Mouse (Mus musculus) right cerebral cortex, postnatal 36 days (tissue): ENCODE data around the gene Vmn1r37.
"Not testable (repeated sequence)": the region's sequence is repeated elsewhere in the genome, so short reads cannot be mapped to it uniquely, and the experiment has no call there.

ENCODE experiments used
- DNase-seq, 2 experiments: peaks; one replicate each; pipeline ENCODE4 v3.0.0; 2022; ENCODE audit warnings: low spot score in 2 of 2, mixed read lengths in 1 of 2

Vmn1r37 gene

DNA sequence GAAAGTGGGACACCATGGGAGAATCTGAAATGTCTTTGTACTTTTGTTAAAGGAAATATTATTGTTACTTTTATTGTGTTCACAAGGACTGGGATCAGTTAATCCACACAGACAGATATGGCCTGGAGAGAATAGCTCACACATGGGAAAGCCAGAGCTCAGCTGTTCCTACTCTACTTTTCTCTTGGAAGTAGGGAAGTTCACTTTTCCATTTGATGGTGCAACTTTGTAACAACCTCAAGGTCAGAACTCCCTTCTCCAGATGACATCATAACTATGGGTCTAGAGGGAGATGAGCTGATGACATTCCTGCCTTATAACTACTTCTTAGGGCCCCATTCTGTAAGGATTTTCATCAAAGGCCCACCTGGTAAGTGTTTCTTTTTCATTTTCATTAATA is at the start of gene Vmn1r37:
Vmn1r37 (plus strand) TSS at position 301 of the 400 bp plus-strand sequence.
- DNase-seq, result not testable (repeated sequence)

DNA sequence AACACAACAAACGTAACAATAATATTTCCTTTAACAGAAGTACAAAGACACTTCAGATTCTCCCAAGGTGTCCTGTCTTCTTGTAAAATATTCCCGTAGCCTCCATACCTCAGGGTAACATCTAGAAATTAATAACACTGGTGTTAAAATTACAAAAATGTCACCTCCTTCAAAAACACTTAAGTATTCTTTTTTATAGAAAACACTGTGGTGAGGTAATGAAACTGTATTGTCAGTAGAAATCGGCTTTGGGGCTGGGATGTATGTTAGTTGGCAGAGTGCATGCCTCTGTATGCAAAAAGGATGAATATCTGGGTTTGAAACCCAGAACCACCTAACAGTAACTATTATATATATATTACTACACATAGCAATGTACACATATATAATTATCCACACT is 43.4 kb upstream of the Vmn1r37 start, which contains the start of gene Vmn1r35:
Vmn1r35 (minus strand) TSS at position 101 of the 400 bp plus-strand sequence.
- DNase-seq, result no peak

GRCm38 (mm10) chr6:66708901-66709300 is 20.3 kb upstream of the Vmn1r37 start:
- DNase-seq, result no peak

GRCm38 (mm10) chr6:66713854-66714253 is 15.3 kb upstream of the Vmn1r37 start:
- DNase-seq, result no peak

GRCm38 (mm10) chr6:66719068-66719467 is 10.1 kb upstream of the Vmn1r37 start, which contains the start of gene Vmn1r36:
TSS of gene Vmn1r36 (minus strand) at chr6:66719168.
- DNase-seq, result not testable (repeated sequence)

- not testable (repeated sequence) for DNase-seq
Observed at GRCm38 (mm10) chr6:66782527-66782926, 53.3 kb downstream of the Vmn1r37 start, which contains the start of gene Vmn1r38. TSS of gene Vmn1r38 (minus strand) at chr6:66782627.
